Mouse (Mus musculus): Measurements from ENCODE around the gene Gm6121. TPM values are rescaled to one million over a fixed set of nuclear protein-coding genes. Genes with fewer than 3 reads are reported as not detected.
"Not testable (repeated sequence)": the region's sequence is repeated elsewhere in the genome, so short reads cannot be mapped to it uniquely, and the experiment has no call there.

Gm6121 gene
- not detected for total RNA-seq (2021)

GRCm38 (mm10) chrX:26935597-26935996 is at the start of gene Gm6121:
Gene Gm6121 (minus strand): TSS chrX:26935697.
- DNase-seq = not testable (repeated sequence)

Other genes with a start within 250 kb of the Gm6121 start
- not detected for gene Gm14525, start 233.1 kb downstream of the Gm6121 start, total RNA-seq (2021)

All from heart, postnatal 4 days (tissue).